8 mouse cellular contexts compared by ENCODE assay signal in the genomic region with DNA sequence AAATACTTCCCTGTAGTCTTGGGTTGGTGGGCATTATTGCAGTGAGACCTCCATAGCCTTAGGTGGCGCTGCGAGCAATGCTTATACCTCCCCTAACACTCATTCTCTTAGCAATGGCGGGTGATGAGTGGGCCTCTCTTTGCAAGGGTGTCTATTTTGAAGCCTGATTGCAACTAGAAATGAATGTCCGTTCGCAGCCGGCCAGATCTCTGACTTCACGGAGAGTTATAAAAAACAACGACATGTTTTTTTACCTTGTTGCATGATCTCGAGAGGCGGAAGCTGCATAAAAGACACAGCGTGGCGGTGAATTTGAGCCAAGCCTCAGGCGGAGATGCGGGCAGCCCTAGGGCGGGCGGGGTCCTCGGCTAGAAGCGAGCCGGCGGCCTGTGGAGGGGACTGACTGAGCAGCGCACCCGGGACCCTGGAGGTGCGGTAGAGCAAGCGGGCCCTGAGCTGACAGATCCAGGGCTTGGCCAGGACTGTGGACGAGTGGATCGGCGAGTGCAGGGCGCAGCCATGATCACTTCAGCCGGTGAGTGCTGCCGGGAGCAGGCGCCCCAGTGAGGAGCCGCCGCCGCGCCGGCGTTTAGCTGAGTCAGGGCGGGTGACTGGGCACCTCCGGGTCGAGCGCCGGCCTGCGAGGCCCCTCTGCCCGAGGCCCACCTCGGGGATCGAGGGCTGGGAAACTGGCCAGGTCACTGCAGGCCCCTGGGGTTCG. TPM values are rescaled to one million over a fixed set of nuclear protein-coding genes. Genes with fewer than 3 reads are reported as not detected.
DNase-seq lines count a peak whose midpoint lies in the region; ATAC-seq and TF ChIP-seq lines count a peak whose summit lies in the region.

A gene (plus strand): TSS at position 117 of the 721 bp plus-strand sequence.

- no peaks in the 10 kb centered on the region for H3K27me3 ChIP-seq in G1E (ENCODE audit: insufficient read depth, low read length)
- no peaks in the 10 kb centered on the region for H3K27me3 ChIP-seq in forebrain, embryonic 16.5 days (replicated peaks; ENCODE audit: control insufficient read depth, insufficient read depth, low read length)
- no peaks in the 10 kb centered on the region for H3K27me3 ChIP-seq in lung, embryonic 14.5 days (ENCODE audit: insufficient read depth, low read length)
- no peaks in the 10 kb centered on the region for H3K27me3 ChIP-seq in thymus, adult 2 months (ENCODE audit: control insufficient read depth, insufficient read depth, low read length)

- peak within 1 kb of the TSS; percentile 95 for H3K4me2 ChIP-seq in forebrain, embryonic 16.5 days (ENCODE audit: low read length)
- peak within 1 kb of the TSS; percentile 89 for H3K4me2 ChIP-seq in lung, embryonic 14.5 days

- WGBS in forebrain, embryonic 16.5 days, result under 1% methylated on average over 47 of the region's 47 CpGs
- under 1% methylated on average over 47 of the region's 47 CpGs for WGBS in lung, embryonic 14.5 days
- WGBS in olfactory bulb, adult 2 months, result under 1% methylated on average over 47 of the region's 47 CpGs
- WGBS in thymus, adult 2 months, result under 1% methylated on average over 45 of the region's 47 CpGs

- peaks cover 21% of the 10 kb centered on the region for H3K36me3 ChIP-seq in G1E (replicated peaks)
- no peaks in the 10 kb centered on the region for H3K36me3 ChIP-seq in forebrain, embryonic 16.5 days (ENCODE audit: control insufficient read depth, insufficient read depth)
- no peaks in the 10 kb centered on the region for H3K36me3 ChIP-seq in lung, embryonic 14.5 days (ENCODE audit: insufficient read depth)
- H3K36me3 ChIP-seq in thymus, adult 2 months (ENCODE audit: control insufficient read depth, insufficient read depth, low read length), result no peaks in the 10 kb centered on the region

- DNase-seq in G1E (ENCODE audit: low spot score), result peak; percentile 76
- DNase-seq in cerebellum, adult 18-20 months, result peak; percentile 87 to 93
- peak; percentile 93 to 95 for DNase-seq in heart, postnatal 36 days
- DNase-seq in layer of hippocampus, adult 2 months (ENCODE audit: low spot score in 2 of 2), result peak; percentile 87 to 89
- DNase-seq in lung, embryonic 14.5 days, result peak; percentile 96
- peak; percentile 92 for DNase-seq in thymus, adult 2 months

- H3K9me3 ChIP-seq in G1E (replicated peaks), result peaks cover 3% of the 10 kb centered on the region
- no peaks in the 10 kb centered on the region for H3K9me3 ChIP-seq in forebrain, embryonic 16.5 days (ENCODE audit: control insufficient read depth, low read length)
- H3K9me3 ChIP-seq in lung, embryonic 14.5 days (ENCODE audit: low read depth, low read length), result no peaks in the 10 kb centered on the region

- TF ChIP-seq CTCF in G1E (IDR thresholded peaks at IDR 0.05; ENCODE audit: low read depth, low read length), result peak; percentile 89
- peak; percentile 92 for TF ChIP-seq CTCF in layer of hippocampus, adult 2 months (conservative IDR thresholded peaks at IDR 0.05)
- TF ChIP-seq CTCF in lung, embryonic 14.5 days (IDR thresholded peaks at IDR 0.05; ENCODE audit: low read depth), result peak; percentile 87
- TF ChIP-seq CTCF in olfactory bulb, adult 2 months (IDR thresholded peaks at IDR 0.05; ENCODE audit: insufficient read depth, low read depth, low read length), result no peak
- TF ChIP-seq CTCF in thymus, adult 2 months (IDR thresholded peaks at IDR 0.05; ENCODE audit: borderline replicate concordance, control insufficient read depth, extremely low read depth, insufficient read depth, low read length, poor library complexity), result 0 out of 2 replicates have a peak, but pooled peaks have one; percentile 30

- peak; percentile 85 for ATAC-seq in G1E (ENCODE audit: extremely low read depth, insufficient number of reproducible peaks, low FRiP score, poor library complexity, severe bottlenecking)
- peak; percentile 95 for ATAC-seq in forebrain, embryonic 16.5 days
- peak; percentile 96 for ATAC-seq in lung, embryonic 14.5 days (ENCODE audit: insufficient read depth)

- peak; percentile 56; the same call in 1 of the 2 replicates for TF ChIP-seq POLR2A in olfactory bulb, adult 2 months (IDR thresholded peaks at IDR 0.05; ENCODE audit: insufficient read depth, low read depth, low read length)
- no peak for TF ChIP-seq POLR2A in thymus, adult 2 months (IDR thresholded peaks at IDR 0.05; ENCODE audit: control insufficient read depth, extremely low read depth, insufficient read depth, low read length, poor library complexity)

- H3K9ac ChIP-seq in forebrain, embryonic 16.5 days (replicated peaks; ENCODE audit: low read depth, low read length), result peak within 1 kb of the TSS; percentile 90
- H3K9ac ChIP-seq in lung, embryonic 14.5 days, result peak within 1 kb of the TSS; percentile 98

- H3K4me1 ChIP-seq in G1E (ENCODE audit: insufficient read depth, low read depth, low read length), result peaks cover 43% of the 10 kb centered on the region
- H3K4me1 ChIP-seq in forebrain, embryonic 16.5 days (replicated peaks; ENCODE audit: control insufficient read depth, insufficient read depth, low read length), result peaks cover 14% of the 10 kb centered on the region
- 0 out of 2 replicates have a peak, but pooled peaks cover 6% of the 10 kb centered on the region for H3K4me1 ChIP-seq in lung, embryonic 14.5 days (ENCODE audit: insufficient read depth)
- no peaks in the 10 kb centered on the region for H3K4me1 ChIP-seq in olfactory bulb, adult 2 months (ENCODE audit: control insufficient read depth, insufficient read depth, low read length)
- peaks cover 7% of the 10 kb centered on the region for H3K4me1 ChIP-seq in thymus, adult 2 months (replicated peaks; ENCODE audit: control insufficient read depth, insufficient read depth, low read length)

- peak within 1 kb of the TSS; percentile 85 for H3K4me3 ChIP-seq in G1E (ENCODE audit: low read depth, low read length)
- H3K4me3 ChIP-seq in forebrain, embryonic 16.5 days (replicated peaks; ENCODE audit: low read length), result peak within 1 kb of the TSS; percentile 87
- peak within 1 kb of the TSS; percentile 99 for H3K4me3 ChIP-seq in layer of hippocampus, adult 2 months
- H3K4me3 ChIP-seq in lung, embryonic 14.5 days (ENCODE audit: low read depth, low read length), result peak within 1 kb of the TSS; percentile 99
- peak within 1 kb of the TSS; percentile 87 for H3K4me3 ChIP-seq in olfactory bulb, adult 2 months (ENCODE audit: insufficient read depth, low read depth, low read length)
- H3K4me3 ChIP-seq in thymus, adult 2 months (ENCODE audit: control insufficient read depth, insufficient read depth, low read length), result peak within 1 kb of the TSS; percentile 72

- H3K27ac ChIP-seq in forebrain, embryonic 16.5 days (ENCODE audit: low read length), result peak within 1 kb of the TSS; percentile 64
- peak within 1 kb of the TSS; percentile 99 for H3K27ac ChIP-seq in layer of hippocampus, adult 2 months
- peak within 1 kb of the TSS; percentile 67 for H3K27ac ChIP-seq in lung, embryonic 14.5 days (ENCODE audit: low read depth)
- H3K27ac ChIP-seq in olfactory bulb, adult 2 months (ENCODE audit: insufficient read depth, low read depth, low read length), result peak within 1 kb of the TSS; percentile 97
- H3K27ac ChIP-seq in thymus, adult 2 months (ENCODE audit: control insufficient read depth, insufficient read depth, low read length), result no peak within 1 kb of the TSS

- intact Hi-C loops in heart, postnatal 36 days (cut with DNase I), result loop anchor here (5.0 kb wide), 2 partner anchors 88 to 273 kb away; a partner anchor contains a TSS

RNA-seq across cellular contexts. Expression of the gene that starts here (rescaled TPM):
- total RNA-seq in G1E (2014; fragmentation: Nextera tagmentation) (172 and 231 TPM in 2 replicates), G1E (2017) (176 and 200 TPM in 2 replicates)
- polyA plus RNA-seq in G1E (2012), result 25.5 and 42.8 TPM in 2 replicates
- polyA plus RNA-seq in forebrain, embryonic 16.5 days (2015; fragmentation: Nextera tagmentation; extraction: Ambion mirVana), result 191 and 196 TPM in 2 replicates
- 100 to 1,000 TPM; 104 to 110 TPM for total RNA-seq in heart, postnatal 36 days (2021)
- total RNA-seq in layer of hippocampus, adult 2 months (2021), result 100 to 1,000 TPM; 105 to 111 TPM
- 196 and 200 TPM in 2 replicates for polyA plus RNA-seq in lung, embryonic 14.5 days (2014; fragmentation: Nextera tagmentation; extraction: Ambion mirVana)
- polyA plus RNA-seq in olfactory bulb, adult 2 months (2012; ENCODE audit: insufficient read depth, insufficient read length, low replicate concordance, missing spikeins), result 97.9 TPM in 1 of 2 replicates, not detected in the other
- 59.7 and 61.2 TPM in 2 replicates for polyA plus RNA-seq in thymus, adult 2 months (2012; rRNA removed)
